Mouse (Mus musculus) liver, adult 2 months (tissue): ENCODE data around the gene Coa4. TPM values are rescaled to one million over a fixed set of nuclear protein-coding genes. Genes with fewer than 3 reads are reported as not detected.
A peak's percentile ranks its signal among the peaks of the same experiment; 100 is the strongest.

Source experiments
- DNase-seq: peaks from one replicate; pipeline ENCODE4 v3.0.0-alpha.2; 2011; ENCODE audit warnings: low read depth, low spot score; ENCODE audit errors: extremely low read depth
- H3K27ac ChIP-seq: fragments of 200-500 bp; replicated peaks from 2 replicates; pipeline ENCODE4 v1.5.1; 2012; ENCODE audit warnings: low read depth, mild to moderate bottlenecking, control low read depth, inconsistent platforms, low read length; ENCODE audit not compliant: insufficient read depth
- H3K27me3 ChIP-seq: fragments of 200-500 bp; 2 replicates; pipeline ENCODE4 v1.6.1; 2012; ENCODE audit warnings: mild to moderate bottlenecking, moderate library complexity, low read length, inconsistent platforms; ENCODE audit not compliant: control insufficient read depth, insufficient read depth
- H3K36me3 ChIP-seq: fragments of 200-500 bp; 2 replicates; pipeline ENCODE4 v1.6.1; 2012; ENCODE audit warnings: low read length, inconsistent platforms; ENCODE audit not compliant: control insufficient read depth, insufficient read depth
- H3K4me1 ChIP-seq: fragments of 200-500 bp; 2 replicates; pipeline ENCODE4 v1.6.1; 2011; ENCODE audit warnings: low read length; ENCODE audit not compliant: control insufficient read depth, insufficient read depth
- H3K4me3 ChIP-seq: fragments of 200-500 bp; 2 replicates; pipeline ENCODE4 v1.5.1; 2011; ENCODE audit warnings: low read depth, mild to moderate bottlenecking, control low read depth, low read length, moderate library complexity; ENCODE audit not compliant: insufficient read depth
- H3K79me2 ChIP-seq: fragments of 200-500 bp; 2 replicates; pipeline ENCODE4 v1.6.1; 2012; ENCODE audit warnings: inconsistent platforms, mild to moderate bottlenecking, low read length, moderate library complexity; ENCODE audit not compliant: control insufficient read depth, insufficient read depth
- H3K9ac ChIP-seq: fragments of 200-500 bp; 2 replicates; pipeline ENCODE4 v1.6.1; 2012; ENCODE audit warnings: low read depth, mild to moderate bottlenecking, control low read depth, inconsistent platforms, low read length
- CTCF ChIP-seq: fragments of 200-500 bp; IDR thresholded peaks from 2 replicates; pipeline ENCODE4 v1.5.1; 2011; ENCODE audit warnings: low read depth, low read length, control low read depth
- POLR2A ChIP-seq: fragments of 200-500 bp; IDR thresholded peaks from 2 replicates; pipeline ENCODE4 v1.6.1; 2011; ENCODE audit warnings: low read length, control low read depth; ENCODE audit not compliant: insufficient read depth; ENCODE audit errors: extremely low read depth
- WGBS: fragments of 180-500 bp; shearing (Covaris S2); methylation state at CpG from one replicate; pipeline ENCODE4 v1.1.7; 2018; 5-methylcytosine and 5-hydroxymethylcytosine counted together
- polyA plus RNA-seq: library from polyadenylated mRNA; depleted of rRNA; stranded (reverse); fragments of >200 nt; gene quantifications from 2 replicates; pipeline ENCODE4 v1.2.3, GENCODE M21; 2012
- total RNA-seq: library from RNA; depleted of rRNA; stranded (reverse); fragments of >200 nt; gene quantifications from 2 replicates; pipeline ENCODE4 v1.2.3, GENCODE M21; 2014

Coa4 gene
- total and polyA plus RNA-seq, 2 experiments: 10.7 to 11.6 TPM

- H3K36me3 ChIP-seq: no peaks in the 10 kb centered on the region
- no peaks in the 10 kb centered on the region for H3K4me1 ChIP-seq
- H3K4me3 ChIP-seq: no peak overlapping the region
- no peak for DNase-seq
- no peaks in the 10 kb centered on the region for H3K79me2 ChIP-seq
- H3K27me3 ChIP-seq: no peaks in the 10 kb centered on the region
- H3K9ac ChIP-seq: no peak overlapping the region
- no peak overlapping the region for H3K27ac ChIP-seq
- TF ChIP-seq POLR2A (no peak), CTCF (no peak)
- WGBS: 75% methylated on average over 8 of the region's 8 CpGs
Observed at GRCm38 (mm10) chr7:100524669-100525068, 12.2 kb upstream of the Coa4 start.

- no peaks in the 10 kb centered on the region for H3K4me1 ChIP-seq
- H3K9ac ChIP-seq: no peak overlapping the region
- no peak overlapping the region for H3K27ac ChIP-seq
- no peak overlapping the region for H3K4me3 ChIP-seq
- TF ChIP-seq CTCF (no peak), POLR2A (no peak)
- H3K36me3 ChIP-seq: no peaks in the 10 kb centered on the region
- WGBS: 91% methylated on average over 5 of the region's 5 CpGs
- H3K79me2 ChIP-seq: no peaks in the 10 kb centered on the region
- no peaks in the 10 kb centered on the region for H3K27me3 ChIP-seq
- peak; percentile 25 for DNase-seq
Observed at GRCm38 (mm10) chr7:100530766-100531165, 6.1 kb upstream of the Coa4 start.

GRCm38 (mm10) chr7:100533503-100533902 is 3.4 kb upstream of the Coa4 start:
- no peaks in the 10 kb centered on the region for H3K79me2 ChIP-seq
- DNase-seq: no peak
- H3K27me3 ChIP-seq: no peaks in the 10 kb centered on the region
- no peak overlapping the region; the same call in 1 of the 2 replicates for H3K27ac ChIP-seq
- H3K36me3 ChIP-seq: no peaks in the 10 kb centered on the region
- no peak overlapping the region for H3K4me3 ChIP-seq
- H3K9ac ChIP-seq: no peak overlapping the region
- H3K4me1 ChIP-seq: peaks cover 3% of the 10 kb centered on the region; the same call in 1 of the 2 replicates
- no peak for TF ChIP-seq CTCF
- no peak for TF ChIP-seq POLR2A
- 51% methylated on average over 2 of the region's 2 CpGs for WGBS

GRCm38 (mm10) chr7:100534216-100534615 is 2.7 kb upstream of the Coa4 start:
- Histone ChIP-seq H3K4me3 (no peak overlapping the region), H3K79me2 (no peaks in the 10 kb centered on the region), H3K4me1 (peaks cover 3% of the 10 kb centered on the region; the same call in 1 of the 2 replicates), H3K36me3 (peaks cover 2% of the 10 kb centered on the region), H3K27ac (no peak overlapping the region), H3K27me3 (no peaks in the 10 kb centered on the region), H3K9ac (no peak overlapping the region)
- WGBS: 61% methylated on average over 3 of the region's 3 CpGs
- no peak for TF ChIP-seq CTCF
- no peak for TF ChIP-seq POLR2A
- peak; percentile 19 for DNase-seq

GRCm38 (mm10) chr7:100535831-100536230 is 1.0 kb upstream of the Coa4 start:
- Histone ChIP-seq H3K79me2 (no peaks in the 10 kb centered on the region), H3K9ac (no peak overlapping the region), H3K4me1 (peaks cover 3% of the 10 kb centered on the region; the same call in 1 of the 2 replicates), H3K27ac (no peak overlapping the region), H3K36me3 (peaks cover 7% of the 10 kb centered on the region), H3K27me3 (no peaks in the 10 kb centered on the region), H3K4me3 (no peak overlapping the region)
- WGBS: 76% methylated on average over 2 of the region's 2 CpGs
- DNase-seq: no peak
- TF ChIP-seq CTCF (no peak), POLR2A (no peak)

GRCm38 (mm10) chr7:100537519-100537902 is 640 bp downstream of the Coa4 start:
- Histone ChIP-seq H3K36me3 (peaks cover 7% of the 10 kb centered on the region), H3K27ac (no peak overlapping the region; the same call in 1 of the 2 replicates), H3K4me3 (peak overlapping the region; percentile 89), H3K79me2 (no peaks in the 10 kb centered on the region), H3K4me1 (peaks cover 3% of the 10 kb centered on the region; the same call in 1 of the 2 replicates), H3K9ac (peak overlapping the region; percentile 82; the same call in 1 of the 2 replicates), H3K27me3 (no peaks in the 10 kb centered on the region)
- peak; percentile 22 for DNase-seq
- 7% methylated on average over 7 of the region's 7 CpGs for WGBS
- TF ChIP-seq CTCF (no peak), POLR2A (no peak)
